Mouse (Mus musculus) retina, postnatal 7 days (tissue): ENCODE measurements around the gene Mmp15.

Experiments used
- DNase-seq: peaks from one replicate; pipeline ENCODE4 v3.0.0-alpha.2; 2012; ENCODE audit warnings: low read depth, low spot score

The Mmp15 gene

GRCm38 (mm10) chr8:95352151-95352870 is at the start of gene Mmp15:
Mmp15 (plus strand) TSS chr8:95352268.
- DNase-seq, result no peak

- DNase-seq, result no peak
These were observed 49.7 kb upstream of the Mmp15 start for GRCm38 (mm10) chr8:95302410-95302809.

GRCm38 (mm10) chr8:95305526-95305925 is 46.5 kb upstream of the Mmp15 start:
- DNase-seq, result no peak

GRCm38 (mm10) chr8:95306431-95306830 is 45.6 kb upstream of the Mmp15 start, which contains the start of gene Cngb1:
Cngb1 (minus strand) TSS chr8:95306585.
- peak; percentile 76 for DNase-seq

- peak; percentile 51 for DNase-seq
These were observed 41.6 kb upstream of the Mmp15 start, which contains the start of gene Tepp for GRCm38 (mm10) chr8:95310342-95310970. Tepp (plus strand) TSS chr8:95310566.

- DNase-seq, result peak; percentile 33
These were observed 39.2 kb upstream of the Mmp15 start for GRCm38 (mm10) chr8:95312836-95313235.

GRCm38 (mm10) chr8:95313857-95314256 is 38.2 kb upstream of the Mmp15 start:
- no peak for DNase-seq

GRCm38 (mm10) chr8:95314707-95315106 is 37.4 kb upstream of the Mmp15 start:
- DNase-seq, result no peak

- DNase-seq, result no peak
These were observed 36.7 kb upstream of the Mmp15 start for GRCm38 (mm10) chr8:95315350-95315749.

GRCm38 (mm10) chr8:95320224-95321139 is 31.6 kb upstream of the Mmp15 start:
- peak; percentile 58 for DNase-seq

GRCm38 (mm10) chr8:95323201-95323600 is 28.9 kb upstream of the Mmp15 start:
- no peak for DNase-seq

GRCm38 (mm10) chr8:95324646-95325045 is 27.4 kb upstream of the Mmp15 start:
- DNase-seq, result no peak

- DNase-seq, result no peak
These were observed 25.2 kb upstream of the Mmp15 start for GRCm38 (mm10) chr8:95326822-95327221.

- no peak for DNase-seq
These were observed 24.1 kb upstream of the Mmp15 start for GRCm38 (mm10) chr8:95327866-95328465.

GRCm38 (mm10) chr8:95330367-95330766 is 21.7 kb upstream of the Mmp15 start:
- no peak for DNase-seq

- DNase-seq, result no peak
These were observed 20.8 kb upstream of the Mmp15 start for GRCm38 (mm10) chr8:95331156-95331719.

- peak; percentile 93 for DNase-seq
These were observed 20.2 kb upstream of the Mmp15 start, which contains the start of the genes Zfp319 and Usb1 for GRCm38 (mm10) chr8:95331720-95332436. Zfp319 (minus strand) TSS chr8:95331950. Usb1 (plus strand) TSS chr8:95332284.

GRCm38 (mm10) chr8:95332437-95333199 is 19.4 kb upstream of the Mmp15 start:
- DNase-seq, result no peak

GRCm38 (mm10) chr8:95335706-95336105 is 16.4 kb upstream of the Mmp15 start:
- DNase-seq, result no peak

- DNase-seq, result no peak
These were observed 15.7 kb upstream of the Mmp15 start for GRCm38 (mm10) chr8:95336363-95336762.
